Comparison of ENCODE assay signal across 8 mouse cellular contexts in the genomic region with DNA sequence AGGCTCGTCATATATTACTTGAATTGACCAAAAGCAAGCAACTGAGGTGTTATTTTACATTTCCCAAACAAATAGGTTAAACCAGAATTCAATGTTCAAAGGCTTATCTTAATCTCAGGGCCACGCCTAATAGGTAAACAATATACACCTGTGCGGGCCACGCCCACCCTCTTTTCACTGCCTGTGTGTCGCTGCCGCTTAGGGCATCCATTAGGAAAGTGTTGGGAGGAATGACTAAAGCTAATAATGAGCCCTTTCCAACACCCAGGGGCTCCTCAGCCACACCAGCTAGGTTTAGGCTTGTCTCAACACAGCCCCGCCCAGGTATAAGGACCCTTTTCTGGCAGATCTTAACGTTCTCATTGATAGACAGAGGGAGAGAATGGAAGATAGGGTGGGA.
DNase-seq lines count a peak whose midpoint lies in the region; ATAC-seq lines count a peak whose summit lies in the region.

No protein-coding gene starts in this region.

- peak overlapping the region; percentile 50; the same call in 1 of the 2 replicates for H3K9ac ChIP-seq in hindbrain, embryonic 15.5 days

- H3K4me2 ChIP-seq in hindbrain, embryonic 15.5 days: peak overlapping the region; percentile 88

- H3K27ac ChIP-seq in embryonic facial prominence, embryonic 10.5 days (replicated peaks): no peak overlapping the region
- peak overlapping the region; percentile 72 for H3K27ac ChIP-seq in hindbrain, embryonic 15.5 days (replicated peaks)

- no peaks in the 10 kb centered on the region for H3K36me3 ChIP-seq in embryonic facial prominence, embryonic 10.5 days (replicated peaks)
- no peaks in the 10 kb centered on the region for H3K36me3 ChIP-seq in hindbrain, embryonic 15.5 days

- peaks cover 49% of the 10 kb centered on the region for H3K4me1 ChIP-seq in embryonic facial prominence, embryonic 10.5 days
- H3K4me1 ChIP-seq in hindbrain, embryonic 15.5 days (replicated peaks): peaks cover 39% of the 10 kb centered on the region

- no peaks in the 10 kb centered on the region for H3K9me3 ChIP-seq in embryonic facial prominence, embryonic 10.5 days
- H3K9me3 ChIP-seq in hindbrain, embryonic 15.5 days: no peaks in the 10 kb centered on the region

- H3K27me3 ChIP-seq in embryonic facial prominence, embryonic 10.5 days (replicated peaks; ENCODE audit: low read depth, poor library complexity, severe bottlenecking): peaks cover 53% of the 10 kb centered on the region
- peaks cover 4% of the 10 kb centered on the region; the same call in 1 of the 2 replicates for H3K27me3 ChIP-seq in hindbrain, embryonic 15.5 days

- no peak for ATAC-seq in hindbrain, embryonic 15.5 days (ENCODE audit: low FRiP score, low read depth)

- H3K4me3 ChIP-seq in embryonic facial prominence, embryonic 10.5 days: peak overlapping the region; percentile 59
- peak overlapping the region; percentile 50 for H3K4me3 ChIP-seq in hindbrain, embryonic 15.5 days

- peak; percentile 94 for DNase-seq in heart, adult 11 months
- no peak for DNase-seq in heart, adult 8-10 months (ENCODE audit: low spot score)
- no peak for DNase-seq in embryonic facial prominence, embryonic 10.5 days (ENCODE audit: low spot score)
- peak; percentile 44 for DNase-seq in lung, postnatal 10 days
- no peak for DNase-seq in natural killer cell, adult 2 months (ENCODE audit: low spot score in 2 of 2)
- no peak for DNase-seq in adrenal gland, postnatal 14 days
- no peak for DNase-seq in gastrocnemius, postnatal 10 days

- WGBS in embryonic facial prominence, embryonic 10.5 days: 46% methylated on average over 8 of the region's 8 CpGs
- WGBS in hindbrain, embryonic 15.5 days: 42% methylated on average over 8 of the region's 8 CpGs

Comparison
In these comparisons a context has a peak if more than half of its experiments do, and no peak if none do; other contexts are left out.
1. DNase-seq: peak in heart, adult 11 months (single experiment) and lung, postnatal 10 days (single experiment); none in heart, adult 8-10 months (single experiment), embryonic facial prominence, embryonic 10.5 days (single experiment), natural killer cell, adult 2 months (0 of 2), adrenal gland, postnatal 14 days (single experiment) and gastrocnemius, postnatal 10 days (single experiment).